Mouse (Mus musculus): Measurements from ENCODE around the gene Hddc3. TPM values are rescaled to one million over a fixed set of nuclear protein-coding genes. Genes with fewer than 3 reads are reported as not detected.
A peak's percentile ranks its signal among the peaks of the same experiment; 100 is the strongest.

Gene Hddc3
- polyA plus RNA-seq, 1 experiment from 2014 or later = 24.9 TPM

GRCm38 (mm10) chr7:80360435-80360834, 17.5 kb downstream of the Hddc3 start:
- H3K36me3 ChIP-seq = peaks cover 97% of the 10 kb centered on the region
- 81% methylated on average over 3 of the region's 3 CpGs for WGBS

GRCm38 (mm10) chr7:80365759-80366158, 22.9 kb downstream of the Hddc3 start:
- peaks cover 76% of the 10 kb centered on the region for H3K36me3 ChIP-seq
- WGBS = 94% methylated on average over 2 of the region's 2 CpGs
- H3K27me3 ChIP-seq (ENCODE audit: low read depth, poor library complexity, severe bottlenecking) = no peaks in the 10 kb centered on the region
- peaks cover 17% of the 10 kb centered on the region for H3K4me1 ChIP-seq
- no peaks in the 10 kb centered on the region for H3K9me3 ChIP-seq (replicated peaks)
- DNase-seq (ENCODE audit: low spot score) = no peak
- no peak overlapping the region for H3K4me3 ChIP-seq
- no peak overlapping the region for H3K27ac ChIP-seq (replicated peaks)

More at GRCm38 (mm10) chr7:80360435-80360834, 17.5 kb downstream of the Hddc3 start:
- Histone ChIP-seq H3K4me3 (no peak overlapping the region), H3K4me1 (peaks cover 20% of the 10 kb centered on the region), H3K27ac (replicated peaks) (no peak overlapping the region), H3K9me3 (replicated peaks) (no peaks in the 10 kb centered on the region), H3K27me3 (ENCODE audit: low read depth, poor library complexity, severe bottlenecking) (no peaks in the 10 kb centered on the region)
- no peak for DNase-seq (ENCODE audit: low spot score)

GRCm38 (mm10) chr7:80367232-80367631, 24.3 kb downstream of the Hddc3 start:
- WGBS = 95% methylated on average over 7 of the region's 7 CpGs
- Histone ChIP-seq H3K4me1 (peaks cover 17% of the 10 kb centered on the region), H3K9me3 (replicated peaks) (no peaks in the 10 kb centered on the region), H3K27ac (replicated peaks) (no peak overlapping the region), H3K4me3 (no peak overlapping the region), H3K36me3 (peaks cover 62% of the 10 kb centered on the region), H3K27me3 (ENCODE audit: low read depth, poor library complexity, severe bottlenecking) (no peaks in the 10 kb centered on the region)
- DNase-seq (ENCODE audit: low spot score) = no peak

GRCm38 (mm10) chr7:80368009-80368408, 25.1 kb downstream of the Hddc3 start:
- DNase-seq (ENCODE audit: low spot score) = no peak
- H3K9me3 ChIP-seq (replicated peaks) = no peaks in the 10 kb centered on the region
- WGBS = 89% methylated on average over 9 of the region's 9 CpGs
- H3K27ac ChIP-seq (replicated peaks) = no peak overlapping the region
- no peak overlapping the region for H3K4me3 ChIP-seq
- H3K36me3 ChIP-seq = peaks cover 54% of the 10 kb centered on the region
- H3K27me3 ChIP-seq (ENCODE audit: low read depth, poor library complexity, severe bottlenecking) = no peaks in the 10 kb centered on the region
- peaks cover 17% of the 10 kb centered on the region for H3K4me1 ChIP-seq

DNA sequence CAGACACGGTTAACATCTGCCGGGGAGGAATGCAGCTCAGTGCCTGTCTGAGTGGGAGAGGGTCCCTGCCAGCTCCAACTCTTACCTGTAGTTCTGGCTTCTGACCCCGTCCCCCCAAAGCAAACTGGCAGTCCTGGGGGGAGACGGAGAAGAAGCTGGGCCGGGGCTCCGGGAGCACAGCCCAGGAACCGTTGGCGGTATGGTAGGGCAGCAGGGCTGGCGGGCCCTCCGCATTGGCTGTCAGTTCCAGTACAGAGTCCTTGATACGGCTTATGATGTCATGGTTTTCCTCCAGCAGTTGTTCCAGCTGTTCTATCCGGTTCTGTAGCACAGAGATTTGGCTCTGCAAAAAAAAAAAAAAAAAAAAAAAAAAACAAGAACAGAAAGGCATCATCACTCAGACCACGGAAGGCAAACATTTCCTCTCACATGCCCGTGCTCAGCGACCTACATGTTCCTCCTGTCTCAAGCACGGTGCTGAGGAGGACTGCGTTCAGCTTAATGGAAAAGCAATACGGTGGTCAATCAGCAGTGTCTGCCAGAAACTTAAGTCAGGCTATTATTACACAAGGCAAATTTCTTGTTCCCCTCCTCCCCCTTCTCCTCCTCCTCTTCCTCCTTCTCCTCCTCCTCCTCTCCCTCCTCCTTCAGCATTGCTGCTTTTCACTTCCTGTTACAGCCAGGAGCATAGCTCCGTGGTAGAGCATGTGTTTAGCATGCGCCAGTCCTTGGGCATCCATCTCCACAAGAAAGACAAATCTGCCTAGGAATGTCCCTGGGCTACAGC, 25.9 kb downstream of the Hddc3 start:
- peaks cover 17% of the 10 kb centered on the region for H3K4me1 ChIP-seq
- no peak for DNase-seq (ENCODE audit: low spot score)
- H3K36me3 ChIP-seq = peaks cover 46% of the 10 kb centered on the region
- H3K27ac ChIP-seq (replicated peaks) = no peak overlapping the region
- WGBS = 91% methylated on average over 20 of the region's 20 CpGs
- H3K4me3 ChIP-seq = 0 out of 2 replicates have a peak overlapping the region, but pooled peaks have one; percentile 96
- no peaks in the 10 kb centered on the region for H3K9me3 ChIP-seq (replicated peaks)
- H3K27me3 ChIP-seq (ENCODE audit: low read depth, poor library complexity, severe bottlenecking) = no peaks in the 10 kb centered on the region

DNA sequence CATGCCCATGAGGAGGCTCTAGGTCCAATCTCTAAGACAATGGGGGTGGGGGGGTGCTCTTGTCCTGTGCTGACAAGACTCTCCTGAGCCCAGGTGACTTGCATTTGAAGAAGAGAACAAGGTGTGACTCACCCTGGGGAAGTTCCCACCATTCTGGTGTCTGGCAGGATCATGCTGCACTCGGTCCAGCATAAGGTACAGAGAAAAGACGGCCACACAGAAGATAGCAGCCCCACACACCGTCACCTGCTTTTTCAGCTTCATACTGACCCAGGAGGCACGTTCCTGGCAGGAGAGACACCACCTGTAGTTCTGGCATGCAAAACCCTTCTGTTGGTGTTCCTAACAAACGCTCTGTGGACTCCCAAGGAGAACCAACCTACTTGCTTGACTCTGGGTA, 26.6 kb downstream of the Hddc3 start:
- DNase-seq (ENCODE audit: low spot score) = no peak
- Histone ChIP-seq H3K9me3 (replicated peaks) (no peaks in the 10 kb centered on the region), H3K36me3 (peaks cover 39% of the 10 kb centered on the region), H3K4me3 (peak overlapping the region; percentile 96; the same call in 1 of the 2 replicates), H3K27me3 (ENCODE audit: low read depth, poor library complexity, severe bottlenecking) (no peaks in the 10 kb centered on the region), H3K27ac (replicated peaks) (no peak overlapping the region), H3K4me1 (peaks cover 17% of the 10 kb centered on the region)
- WGBS = 73% methylated on average over 5 of the region's 5 CpGs

GRCm38 (mm10) chr7:80369967-80370431, 27.1 kb downstream of the Hddc3 start:
- H3K9me3 ChIP-seq (replicated peaks) = no peaks in the 10 kb centered on the region
- H3K27ac ChIP-seq (replicated peaks) = peak overlapping the region; percentile 93; the same call in 1 of the 2 replicates
- DNase-seq (ENCODE audit: low spot score) = no peak
- WGBS = 60% methylated on average over 4 of the region's 4 CpGs
- peak overlapping the region; percentile 96 for H3K4me3 ChIP-seq
- H3K4me1 ChIP-seq = peaks cover 17% of the 10 kb centered on the region
- peaks cover 34% of the 10 kb centered on the region for H3K36me3 ChIP-seq
- H3K27me3 ChIP-seq (ENCODE audit: low read depth, poor library complexity, severe bottlenecking) = no peaks in the 10 kb centered on the region

DNA sequence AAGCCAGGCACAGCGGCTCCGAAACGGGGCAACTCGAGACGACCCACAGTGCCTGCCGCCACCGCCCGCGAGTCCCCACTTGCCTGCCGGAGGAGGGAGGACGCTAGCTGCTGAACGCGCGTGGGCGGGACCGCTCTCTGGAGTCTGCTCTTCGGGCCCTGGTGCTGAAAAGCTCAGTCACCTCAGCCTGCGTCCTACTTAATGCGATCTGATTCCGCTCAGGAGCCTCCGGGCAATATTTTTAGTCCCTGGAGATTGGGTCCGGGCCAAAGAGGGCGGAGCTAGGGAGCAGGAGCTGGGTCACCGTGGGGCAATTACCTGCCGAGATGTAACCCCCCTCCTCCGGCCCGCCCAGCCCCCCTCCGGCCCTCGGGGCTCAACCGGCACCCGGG, 27.7 kb downstream of the Hddc3 start:
- WGBS = under 1% methylated on average over 31 of the region's 31 CpGs
- Histone ChIP-seq H3K9me3 (replicated peaks) (no peaks in the 10 kb centered on the region), H3K27me3 (ENCODE audit: low read depth, poor library complexity, severe bottlenecking) (no peaks in the 10 kb centered on the region), H3K4me3 (peak overlapping the region; percentile 96), H3K36me3 (peaks cover 31% of the 10 kb centered on the region), H3K27ac (replicated peaks) (peak overlapping the region; percentile 93), H3K4me1 (peaks cover 17% of the 10 kb centered on the region)
- peak; percentile 65 for DNase-seq (ENCODE audit: low spot score)

DNA sequence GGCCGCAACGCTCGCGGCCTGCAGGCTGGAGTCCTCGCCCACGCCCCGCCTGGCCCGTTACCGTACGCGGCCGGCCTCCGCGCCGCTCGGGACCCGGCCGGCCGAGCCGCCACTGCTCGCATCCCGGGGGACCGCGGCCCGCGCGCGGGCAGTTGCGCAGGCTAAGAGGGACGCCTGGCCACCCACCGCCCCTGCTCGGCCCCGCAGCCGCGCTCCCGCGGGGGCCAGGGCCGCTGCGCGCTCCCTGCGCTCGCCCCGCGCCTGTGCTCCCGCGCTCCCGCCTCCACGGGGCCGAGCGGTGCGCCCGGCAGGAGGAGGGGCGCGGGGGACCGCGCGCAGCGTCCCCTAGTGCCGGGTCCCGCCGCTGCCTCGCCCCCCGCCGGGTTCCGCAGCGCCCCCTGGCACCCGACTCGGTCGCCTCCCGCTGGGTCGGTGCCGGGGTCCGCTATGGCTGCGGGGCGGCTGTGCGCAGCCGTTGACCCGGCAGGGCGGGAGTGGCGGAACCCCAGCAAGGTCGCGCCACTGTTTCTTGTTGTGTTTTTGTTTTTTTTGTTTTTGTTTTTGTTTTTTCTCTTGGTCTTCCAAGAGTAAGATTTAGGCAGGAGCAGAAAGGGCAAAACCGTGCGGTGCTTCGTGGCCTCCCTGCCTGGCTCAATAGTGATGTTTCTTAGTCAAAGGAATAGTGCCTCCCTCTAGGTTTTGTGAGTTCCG, 28.3 kb downstream of the Hddc3 start, which contains the start of gene Man2a2:
Gene Man2a2, minus strand, starts transcription at position 335 of the 711 bp plus-strand sequence.
- peak; percentile 69 for DNase-seq (ENCODE audit: low spot score)
- Histone ChIP-seq H3K4me1 (peaks cover 20% of the 10 kb centered on the region), H3K36me3 (peaks cover 25% of the 10 kb centered on the region), H3K27ac (replicated peaks) (peak within 1 kb of the TSS; percentile 93), H3K4me3 (peak within 1 kb of the TSS; percentile 96), H3K27me3 (ENCODE audit: low read depth, poor library complexity, severe bottlenecking) (no peaks in the 10 kb centered on the region), H3K9me3 (replicated peaks) (no peaks in the 10 kb centered on the region)
- under 1% methylated on average over 86 of the region's 86 CpGs for WGBS

- Histone ChIP-seq H3K27ac (replicated peaks) (no peak overlapping the region), H3K4me3 (no peak overlapping the region), H3K36me3 (peaks cover 16% of the 10 kb centered on the region), H3K27me3 (ENCODE audit: low read depth, poor library complexity, severe bottlenecking) (no peaks in the 10 kb centered on the region), H3K4me1 (peaks cover 25% of the 10 kb centered on the region), H3K9me3 (replicated peaks) (no peaks in the 10 kb centered on the region)
- 82% methylated on average over 3 of the region's 3 CpGs for WGBS
- DNase-seq (ENCODE audit: low spot score) = no peak
Observed at GRCm38 (mm10) chr7:80372166-80372565, 29.3 kb downstream of the Hddc3 start.

DNA sequence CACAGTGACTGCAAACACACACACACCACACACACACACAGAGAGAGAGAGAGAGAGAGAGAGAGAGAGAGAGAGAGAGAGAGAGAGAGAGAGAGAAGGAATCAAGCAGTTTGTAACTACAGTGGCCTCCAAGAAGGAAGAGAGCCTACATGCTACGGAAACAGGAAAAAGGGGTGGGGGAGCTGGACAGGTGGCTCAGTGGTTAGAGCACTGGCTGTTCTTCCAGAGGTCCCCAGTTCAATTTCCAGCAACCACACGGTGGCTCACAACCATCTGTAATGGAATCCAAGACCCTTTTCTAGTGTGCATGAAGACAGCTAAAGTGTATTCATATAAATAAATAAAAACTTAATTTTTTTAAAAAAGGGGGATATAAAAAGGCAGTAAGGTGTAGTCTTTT, 29.8 kb downstream of the Hddc3 start:
- Histone ChIP-seq H3K4me3 (no peak overlapping the region), H3K9me3 (replicated peaks) (no peaks in the 10 kb centered on the region), H3K27ac (replicated peaks) (no peak overlapping the region), H3K36me3 (peaks cover 11% of the 10 kb centered on the region), H3K4me1 (peaks cover 25% of the 10 kb centered on the region), H3K27me3 (ENCODE audit: low read depth, poor library complexity, severe bottlenecking) (no peaks in the 10 kb centered on the region)
- DNase-seq (ENCODE audit: low spot score) = no peak
- 63% methylated on average over 2 of the region's 2 CpGs for WGBS

- Histone ChIP-seq H3K4me1 (peaks cover 25% of the 10 kb centered on the region), H3K9me3 (replicated peaks) (no peaks in the 10 kb centered on the region), H3K27ac (replicated peaks) (no peak overlapping the region), H3K36me3 (peaks cover 4% of the 10 kb centered on the region), H3K4me3 (no peak overlapping the region), H3K27me3 (ENCODE audit: low read depth, poor library complexity, severe bottlenecking) (no peaks in the 10 kb centered on the region)
- WGBS = 84% methylated on average over 4 of the region's 4 CpGs
- no peak for DNase-seq (ENCODE audit: low spot score)
Observed at GRCm38 (mm10) chr7:80373352-80373751, 30.4 kb downstream of the Hddc3 start.

DNA sequence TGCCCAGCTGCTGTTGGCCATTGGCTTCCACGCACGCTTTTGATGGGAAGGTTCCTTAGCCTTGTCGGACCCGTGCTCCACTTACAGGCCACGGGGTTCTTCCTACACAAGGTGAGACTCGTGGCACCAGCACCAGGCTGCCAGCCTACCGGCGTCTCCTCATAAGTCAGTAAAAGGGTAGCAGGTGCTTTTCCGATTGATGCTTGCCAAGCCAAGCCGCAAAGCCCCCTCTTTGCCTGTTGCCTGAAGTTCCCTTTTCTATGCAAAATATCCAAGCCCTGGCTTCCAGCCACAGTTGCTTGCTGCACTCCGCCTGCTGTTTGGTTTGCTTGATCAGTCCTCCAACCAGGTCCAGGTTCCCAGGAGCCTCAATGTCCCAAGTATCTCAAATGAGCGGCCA, 30.9 kb downstream of the Hddc3 start:
- peaks cover 25% of the 10 kb centered on the region for H3K4me1 ChIP-seq
- H3K36me3 ChIP-seq = no peaks in the 10 kb centered on the region
- no peaks in the 10 kb centered on the region for H3K9me3 ChIP-seq (replicated peaks)
- 88% methylated on average over 12 of the region's 12 CpGs for WGBS
- H3K4me3 ChIP-seq = no peak overlapping the region
- no peak for DNase-seq (ENCODE audit: low spot score)
- H3K27me3 ChIP-seq (ENCODE audit: low read depth, poor library complexity, severe bottlenecking) = no peaks in the 10 kb centered on the region
- H3K27ac ChIP-seq (replicated peaks) = no peak overlapping the region
